Mouse (Mus musculus) gastrocnemius, postnatal 10 days (tissue): ENCODE data around the gene Ring1. TPM values are rescaled to one million over a fixed set of nuclear protein-coding genes. Genes with fewer than 3 reads are reported as not detected.

ENCODE experiments used
- DNase-seq: peaks from one replicate; pipeline ENCODE4 v3.0.0; 2021; ENCODE audit warnings: mixed read lengths
- microRNA-seq, 2 experiments: library from miRNA; unstranded; fragments of <30 nt; microRNA quantifications; one replicate each; pipeline ENCODE4 v1.2.0; 2021
- total RNA-seq, 2 experiments: library from RNA; stranded (reverse); gene quantifications; 2 replicates each; pipeline ENCODE4 v1.2.3; 2021

Ring1 gene
- total RNA-seq, 2 experiments from 2014 or later: 13.4 to 18.0 TPM

- DNase-seq: no peak
Observed at GRCm38 (mm10) chr17:33995651-33996050, 28.8 kb downstream of the Ring1 start.

GRCm38 (mm10) chr17:33994959-33995358, 29.5 kb downstream of the Ring1 start:
- no peak for DNase-seq

- DNase-seq: peak; percentile 61
Observed at GRCm38 (mm10) chr17:33991788-33992664, 32.5 kb downstream of the Ring1 start.

GRCm38 (mm10) chr17:33982136-33982535, 42.3 kb downstream of the Ring1 start:
- DNase-seq: peak; percentile 60

- peak; percentile 71 for DNase-seq
Observed at GRCm38 (mm10) chr17:33981192-33981909, 43.1 kb downstream of the Ring1 start.

GRCm38 (mm10) chr17:33980181-33981035, 44.1 kb downstream of the Ring1 start:
- no peak for DNase-seq

- no peak for DNase-seq
Observed at GRCm38 (mm10) chr17:33979512-33980050, 44.9 kb downstream of the Ring1 start.

GRCm38 (mm10) chr17:33978631-33979031, 45.8 kb downstream of the Ring1 start:
- peak; percentile 54 for DNase-seq

- DNase-seq: no peak
Observed at GRCm38 (mm10) chr17:33977861-33978557, 46.5 kb downstream of the Ring1 start.

- DNase-seq: no peak
Observed at GRCm38 (mm10) chr17:33973572-33973971, 50.9 kb downstream of the Ring1 start.

GRCm38 (mm10) chr17:33972691-33973090, 51.8 kb downstream of the Ring1 start:
- DNase-seq: no peak

Small RNA genes within 50 kb of the gene (microRNA-seq; reads per million reads assigned to microRNA genes)
- gene Mir219a-1 (0 to 0.25 reads per million in 2 experiments), gene Mir219c (0 reads per million in 2 experiments)

Other genes starting within 250 kb of the Ring1 start
- gene Angptl4, start 242.8 kb downstream of the Ring1 start, total RNA-seq: 10 to 100 TPM; 22.7 to 36.0 TPM
- 10 to 100 TPM; 27.6 to 33.3 TPM for gene Kank3, start 214.2 kb downstream of the Ring1 start, total RNA-seq
- 1,000 to 10,000 TPM; 1,176 to 1,238 TPM for gene Rps28, start 200.1 kb downstream of the Ring1 start, total RNA-seq
- gene Ndufa7, start 200.1 kb downstream of the Ring1 start, total RNA-seq: 100 to 1,000 TPM; 322 to 360 TPM
- 10 to 100 TPM; 15.0 to 16.5 TPM for gene Cd320, start 181.6 kb downstream of the Ring1 start, total RNA-seq
- not detected for gene Gm7029, start 150.8 kb downstream of the Ring1 start, total RNA-seq
- 10 to 100 TPM in 1 of 2 experiments, 1 to 10 TPM in 1; 8.0 to 10.6 TPM for gene Kifc1, start 134.0 kb downstream of the Ring1 start, total RNA-seq
- not detected for gene Platr17, start 119.5 kb downstream of the Ring1 start, total RNA-seq
- gene Daxx, start 115.3 kb downstream of the Ring1 start, total RNA-seq: 10 to 100 TPM; 12.1 to 13.5 TPM
- 10 to 100 TPM; 40.7 to 41.3 TPM for gene Tapbp, start 108.8 kb downstream of the Ring1 start, total RNA-seq
- gene Zbtb22, start 108.8 kb downstream of the Ring1 start, total RNA-seq: 10 to 100 TPM; 18.9 to 21.9 TPM
- 10 to 100 TPM; 29.3 to 40.2 TPM for gene Rgl2, start 95.1 kb downstream of the Ring1 start, total RNA-seq
- 10 to 100 TPM; 65.3 to 67.0 TPM for gene Pfdn6, start 84.3 kb downstream of the Ring1 start, total RNA-seq
- gene Wdr46, start 84.0 kb downstream of the Ring1 start, total RNA-seq: 10 to 100 TPM; 15.7 TPM
- gene B3galt4, start 73.2 kb downstream of the Ring1 start, total RNA-seq: 1 to 10 TPM; 2.3 to 2.6 TPM
- 10 to 100 TPM; 30.3 to 33.2 TPM for gene Vps52, start 68.9 kb downstream of the Ring1 start, total RNA-seq
- 100 to 1,000 TPM; 649 to 675 TPM for gene Rps18, start 68.7 kb downstream of the Ring1 start, total RNA-seq
- 10 to 100 TPM; 38.9 to 46.7 TPM for gene H2-K1, start 24.3 kb downstream of the Ring1 start, total RNA-seq
- 10 to 100 TPM; 50.5 to 63.2 TPM for gene H2-Ke6, start 3.4 kb upstream of the Ring1 start, total RNA-seq
- 10 to 100 TPM; 64.1 to 75.4 TPM for gene Slc39a7, start 7.0 kb upstream of the Ring1 start, total RNA-seq
- 10 to 100 TPM; 40.7 to 43.1 TPM for gene Rxrb, start 7.1 kb upstream of the Ring1 start, total RNA-seq
- gene Col11a2, start 14.8 kb upstream of the Ring1 start, total RNA-seq: 100 to 1,000 TPM in 1 of 2 experiments, 10 to 100 TPM in 1; 72.0 to 106 TPM
- gene H2-Oa, start 67.7 kb upstream of the Ring1 start, total RNA-seq: not detected
- gene H2-DMa, start 94.9 kb upstream of the Ring1 start, total RNA-seq: 1 to 10 TPM; 4.6 to 6.1 TPM
- gene Brd2, start 98.0 kb upstream of the Ring1 start, total RNA-seq: 100 to 1,000 TPM in 1 of 2 experiments, 10 to 100 TPM in 1; 91.9 to 114 TPM
- under 1 TPM; 0.25 to 0.61 TPM for gene H2-DMb2, start 118.6 kb upstream of the Ring1 start, total RNA-seq
- gene H2-DMb1, start 128.4 kb upstream of the Ring1 start, total RNA-seq: 1 to 10 TPM; 1.4 to 1.8 TPM
- 1 to 10 TPM; 2.6 to 3.8 TPM for gene Tap1, start 162.9 kb upstream of the Ring1 start, total RNA-seq
- 1 to 10 TPM; 1.6 to 1.7 TPM for gene Psmb9, start 163.1 kb upstream of the Ring1 start, total RNA-seq
- gene Psmb8, start 173.0 kb upstream of the Ring1 start, total RNA-seq: 1 to 10 TPM; 4.5 to 5.1 TPM
- gene Tap2, start 178.8 kb upstream of the Ring1 start, total RNA-seq: 1 to 10 TPM; 6.5 to 7.0 TPM
- gene H2-Ob, start 214.2 kb upstream of the Ring1 start, total RNA-seq: under 1 TPM; 0.26 to 0.34 TPM
- gene H2-Ab1, start 233.0 kb upstream of the Ring1 start, total RNA-seq: 1 to 10 TPM; 3.6 to 4.1 TPM